Mouse (Mus musculus) liver, embryonic 14.5 days (tissue): Measurements from ENCODE around the gene Slc30a5. TPM values are rescaled to one million over a fixed set of nuclear protein-coding genes. Genes with fewer than 3 reads are reported as not detected.

ENCODE experiments used
- ATAC-seq: fragments of 200-750 bp; cut with Nextera tagmentation; 2 replicates; pipeline ENCODE4 v1.8.0; 2017; ENCODE audit warnings: moderate number of reproducible peaks, mild to moderate bottlenecking, moderate library complexity; ENCODE audit not compliant: insufficient read depth
- DNase-seq, 3 experiments: peaks; one replicate each; pipeline ENCODE4 v3.0.0-alpha.2; 2012 to 2013; ENCODE audit warnings: low read depth in 3 of 3, low spot score in 3 of 3
- H3K27ac ChIP-seq: fragments of 300-500 bp; sonication (generic); 2 replicates; pipeline ENCODE4 v1.5.1; 2014; ENCODE audit warnings: moderate library complexity, mild to moderate bottlenecking, control low read depth, inconsistent platforms
- H3K27me3 ChIP-seq: fragments of 300-500 bp; sonication (generic); 2 replicates; pipeline ENCODE4 v1.6.1; 2014; ENCODE audit warnings: mild to moderate bottlenecking, low read length, moderate library complexity; ENCODE audit not compliant: control insufficient read depth, insufficient read depth
- H3K36me3 ChIP-seq: fragments of 300-500 bp; sonication (generic); replicated peaks from 2 replicates; pipeline ENCODE4 v1.6.1; 2014; ENCODE audit warnings: low read depth; ENCODE audit not compliant: control insufficient read depth, insufficient read depth
- H3K4me1 ChIP-seq, 2 experiments: fragments of 200-500 bp in 1 of 2; fragments of 300-500 bp in 1 of 2; sonication (generic) in 1 of 2; replicated peaks; 2 replicates each; pipeline ENCODE4 v1.6.1; 2012 to 2014; ENCODE audit warnings: antibody characterized with exemption in 1 of 2, inconsistent platforms in 1 of 2, low read length in 1 of 2; ENCODE audit not compliant: control insufficient read depth in 2 of 2, insufficient read depth in 2 of 2
- H3K4me2 ChIP-seq: fragments of 300-500 bp; sonication (generic); 2 replicates; pipeline ENCODE4 v1.6.1; 2014; ENCODE audit warnings: low read depth, mild to moderate bottlenecking, control low read depth, moderate library complexity
- H3K4me3 ChIP-seq, 2 experiments: fragments of 200-500 bp in 1 of 2; fragments of 300-500 bp in 1 of 2; sonication (generic) in 1 of 2; 2 replicates each; pipeline ENCODE4 v1.5.1; 2012 to 2014; ENCODE audit warnings: low read depth in 2 of 2, low read length in 2 of 2, mild to moderate bottlenecking in 2 of 2, control low read depth in 1 of 2, inconsistent platforms in 1 of 2, moderate library complexity in 1 of 2; ENCODE audit not compliant: insufficient read depth in 1 of 2
- H3K9ac ChIP-seq: fragments of 300-500 bp; sonication (generic); replicated peaks from 2 replicates; pipeline ENCODE4 v1.6.1; 2014; ENCODE audit warnings: mild to moderate bottlenecking, control low read depth, moderate library complexity
- H3K9me3 ChIP-seq: fragments of 300-500 bp; sonication (generic); 2 replicates; pipeline ENCODE4 v1.6.1; 2016; ENCODE audit warnings: low read length, mixed read lengths; ENCODE audit not compliant: control insufficient read depth
- CTCF ChIP-seq: IDR thresholded peaks from 2 replicates; pipeline ENCODE4 v1.5.1; 2016; ENCODE audit warnings: antibody characterized with exemption, low read depth, control low read depth
- EP300 ChIP-seq: IDR thresholded peaks from 2 replicates; pipeline ENCODE4 v1.6.1; 2016; ENCODE audit warnings: antibody characterized with exemption, low read depth
- WGBS: fragments of 180-500 bp; shearing (Covaris S2); extraction: QIAGEN DNeasy Blood & Tissue Kit; methylation state at CpG from one replicate; pipeline ENCODE4 v1.1.7; 2014; ENCODE audit not compliant: insufficient replicate concordance; 5-methylcytosine and 5-hydroxymethylcytosine counted together
- polyA plus RNA-seq, 2 experiments: library from polyadenylated mRNA; depleted of rRNA in 1 of 2; stranded (reverse) in 1 of 2; unstranded in 1 of 2; fragments of >200 nt; fragmentation: Nextera tagmentation in 1 of 2; extraction: Ambion mirVana in 1 of 2; gene quantifications; 2 replicates each; pipeline versions ENCODE4 v1.2.1 to v1.2.3; 2012 to 2014

The Slc30a5 gene
- polyA plus RNA-seq, 2 experiments = 20.6 to 27.4 TPM

GRCm38 (mm10) chr13:100787316-100788010 is 45.8 kb downstream of the Slc30a5 start:
- no peaks in the 10 kb centered on the region for H3K9me3 ChIP-seq
- peaks cover 19 to 23% of the 10 kb centered on the region in 2 experiments for H3K4me1 ChIP-seq
- no peaks in the 10 kb centered on the region for H3K27me3 ChIP-seq
- TF ChIP-seq CTCF (no peak), EP300 (no peak)
- no peak overlapping the region for H3K27ac ChIP-seq
- H3K36me3 ChIP-seq = peaks cover 31% of the 10 kb centered on the region
- ATAC-seq (no peak), DNase-seq (no peak)
- 77% methylated on average over 6 of the region's 6 CpGs for WGBS
- H3K9ac ChIP-seq = no peak overlapping the region
- no peak overlapping the region for H3K4me2 ChIP-seq
- H3K4me3 ChIP-seq = no peak overlapping the region

DNA sequence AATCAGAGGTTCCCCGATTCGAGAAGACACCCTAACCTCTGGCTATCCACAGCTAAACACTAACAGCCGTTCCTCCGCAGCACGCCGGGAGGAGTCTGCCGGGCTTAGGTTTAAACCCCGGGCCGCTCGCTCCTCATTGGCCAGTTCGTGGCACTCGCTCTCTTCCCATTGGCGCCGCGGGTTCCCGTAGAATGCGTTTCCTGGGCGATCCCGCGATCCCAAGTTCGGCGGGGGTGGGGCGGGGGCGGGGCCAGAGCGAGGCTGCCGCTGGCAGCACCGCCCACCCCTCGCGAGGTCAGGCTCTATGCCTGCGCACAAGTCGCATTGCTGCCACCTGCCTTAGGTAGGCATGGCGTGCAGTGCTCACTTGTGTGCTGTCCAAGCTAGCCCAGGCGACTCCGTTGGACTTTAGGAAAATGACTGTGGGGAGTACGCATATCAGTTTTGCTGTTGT is 46.8 kb downstream of the Slc30a5 start, which contains the start of gene Ccnb1:
Gene Ccnb1, minus strand, starts transcription at position 157 of the 454 bp plus-strand sequence.
- peak; percentile 93 to 95 (median 94) for DNase-seq
- Histone ChIP-seq H3K9me3 (no peaks in the 10 kb centered on the region), H3K4me1 (peaks cover 19 to 25% of the 10 kb centered on the region in 2 experiments), H3K4me2 (peak within 1 kb of the TSS; percentile 96), H3K27ac (peak within 1 kb of the TSS; percentile 83), H3K36me3 (peaks cover 41% of the 10 kb centered on the region), H3K9ac (peak within 1 kb of the TSS; percentile 100), H3K4me3 (peak within 1 kb of the TSS; percentile 99 to 100), H3K27me3 (no peaks in the 10 kb centered on the region)
- peak; percentile 99 for ATAC-seq
- WGBS = under 1% methylated on average over 35 of the region's 35 CpGs
- TF ChIP-seq EP300 = 0 out of 2 replicates have a peak, but pooled peaks have one; percentile 19
- TF ChIP-seq CTCF = peak; percentile 81

DNA sequence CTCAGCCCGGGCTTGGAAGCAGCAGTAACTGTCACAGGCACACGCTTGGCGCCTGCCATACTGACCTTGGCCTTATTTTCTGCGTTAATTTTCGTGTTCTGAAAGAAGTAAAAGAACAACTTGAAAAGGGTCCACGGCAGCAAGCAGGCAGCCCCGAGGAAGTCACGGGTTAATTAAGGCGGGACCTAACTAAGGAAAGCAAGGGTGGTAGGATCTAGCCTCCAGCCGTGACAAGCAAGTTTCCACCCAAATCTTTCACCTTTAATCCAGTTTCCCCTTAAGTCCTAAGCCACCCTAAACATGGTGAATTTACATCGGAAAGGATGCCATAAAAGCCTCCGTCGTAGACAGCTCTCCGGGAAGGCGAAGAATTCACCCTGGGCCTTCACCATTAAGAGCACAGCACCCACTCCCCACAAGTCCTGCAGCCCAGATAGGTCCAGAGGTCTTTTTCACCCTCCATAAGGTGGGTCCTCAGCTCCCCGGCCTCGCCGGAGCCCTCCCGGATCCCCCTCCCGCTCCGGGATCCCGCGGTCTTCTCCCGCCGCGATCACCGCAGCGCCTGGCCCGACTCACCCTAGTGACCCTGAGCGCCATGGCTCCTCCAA is 47.3 kb downstream of the Slc30a5 start:
- peak overlapping the region; percentile 96 for H3K4me2 ChIP-seq

GRCm38 (mm10) chr13:100777491-100777890 is 55.7 kb downstream of the Slc30a5 start:
- Histone ChIP-seq H3K4me2 (peak overlapping the region; percentile 83), H3K9me3 (no peaks in the 10 kb centered on the region), H3K27ac (peak overlapping the region; percentile 83), H3K27me3 (no peaks in the 10 kb centered on the region), H3K4me1 (peaks cover 40 to 48% of the 10 kb centered on the region in 2 experiments), H3K9ac (peak overlapping the region; percentile 32), H3K4me3 (peak overlapping the region in 1 of 2 experiments; percentile 13; a peak in 1 of 4 replicates), H3K36me3 (peaks cover 49% of the 10 kb centered on the region)
- WGBS = 9% methylated on average over 3 of the region's 3 CpGs
- ATAC-seq (peak; percentile 78), DNase-seq (peak; percentile 74 to 76 (median 75))
- peak; percentile 84 for TF ChIP-seq EP300
- no peak for TF ChIP-seq CTCF

More for the DNA sequence above, 47.3 kb downstream of the Slc30a5 start:
- Histone ChIP-seq H3K36me3 (peaks cover 47% of the 10 kb centered on the region), H3K27me3 (no peaks in the 10 kb centered on the region), H3K27ac (peak overlapping the region; percentile 83), H3K4me1 (peaks cover 19 to 25% of the 10 kb centered on the region in 2 experiments), H3K9ac (peak overlapping the region; percentile 100), H3K9me3 (no peaks in the 10 kb centered on the region), H3K4me3 (peak overlapping the region; percentile 99 to 100)
- TF ChIP-seq CTCF = no peak
- TF ChIP-seq EP300 = no peak
- DNase-seq (peak in 1 of 3 experiments; percentile 36), ATAC-seq (peak; percentile 46)
- WGBS = under 1% methylated on average over 29 of the region's 30 CpGs

GRCm38 (mm10) chr13:100776710-100777109 is 56.5 kb downstream of the Slc30a5 start:
- TF ChIP-seq CTCF (no peak), EP300 (no peak)
- no peaks in the 10 kb centered on the region for H3K9me3 ChIP-seq
- DNase-seq (no peak), ATAC-seq (no peak)
- H3K4me3 ChIP-seq = no peak overlapping the region
- peaks cover 40 to 46% of the 10 kb centered on the region in 2 experiments for H3K4me1 ChIP-seq
- H3K27ac ChIP-seq = peak overlapping the region; percentile 71
- WGBS = 51% methylated on average over 6 of the region's 6 CpGs
- H3K36me3 ChIP-seq = peaks cover 48% of the 10 kb centered on the region
- peak overlapping the region; percentile 70; the same call in 1 of the 2 replicates for H3K9ac ChIP-seq
- peak overlapping the region; percentile 83 for H3K4me2 ChIP-seq
- H3K27me3 ChIP-seq = no peaks in the 10 kb centered on the region
